In the genomic region with DNA sequence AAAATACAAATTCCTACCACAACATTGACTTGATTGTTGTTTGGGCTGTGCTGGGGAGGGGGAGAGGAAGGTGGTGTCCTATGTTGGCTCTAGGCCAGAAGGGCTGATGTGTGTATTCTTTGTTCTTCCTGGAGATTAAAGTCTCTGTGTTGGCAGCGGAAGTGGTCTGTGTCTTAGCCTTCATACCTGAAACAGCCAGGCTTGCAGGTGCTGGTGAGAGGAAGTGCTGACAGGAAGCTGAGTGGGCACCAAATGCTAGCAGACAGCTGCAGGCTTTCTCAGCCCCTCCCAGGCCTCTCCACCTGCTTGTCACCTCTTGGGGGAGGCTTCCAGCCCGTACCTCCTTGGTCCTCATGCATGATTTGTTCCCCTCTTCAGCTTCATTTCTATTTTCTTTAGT, we compare ENCODE assay signal across 12 mouse cellular contexts. TPM values are rescaled to one million over a fixed set of nuclear protein-coding genes. Genes with fewer than 3 reads are reported as not detected.
DNase-seq lines count a peak whose midpoint lies in the region; ATAC-seq lines count a peak whose summit lies in the region.
"Had no signal": no experiment of that assay in that cellular context is flagged by ENCODE, and none has a peak within 500 bp of the region (broad histone marks: within the 10 kb centered on the region; RNA-seq: fewer than 3 reads in every experiment).

No protein-coding gene starts in this region.

- H3K4me1 ChIP-seq in forebrain, embryonic 14.5 days (ENCODE audit: control insufficient read depth, insufficient read depth, low read length), result no peaks in the 10 kb centered on the region
- no peaks in the 10 kb centered on the region for H3K4me1 ChIP-seq in forebrain, embryonic 15.5 days

- no peaks in the 10 kb centered on the region for H3K36me3 ChIP-seq in forebrain, embryonic 14.5 days (ENCODE audit: control insufficient read depth, insufficient read depth, low read length)
- no peaks in the 10 kb centered on the region for H3K36me3 ChIP-seq in forebrain, embryonic 15.5 days

- H3K4me3 ChIP-seq in forebrain, embryonic 14.5 days (ENCODE audit: low read depth, low read length), result no peak overlapping the region
- no peak overlapping the region for H3K4me3 ChIP-seq in forebrain, embryonic 15.5 days

- no peak for ATAC-seq in forebrain, embryonic 14.5 days
- ATAC-seq in forebrain, embryonic 15.5 days (replicated peaks), result no peak
- peak; percentile 65 to 66 for ATAC-seq in hematopoietic stem cell, adult 5-6 weeks (replicated peaks in 1 of 2; ENCODE audit: insufficient read depth in 1 of 2, low FRiP score in 2 of 2, low TSS enrichment in 1 of 2, low read depth in 1 of 2, poor library complexity in 2 of 2, severe bottlenecking in 2 of 2)

- WGBS in forebrain, embryonic 14.5 days, result 70% methylated on average over 2 of the region's 2 CpGs
- WGBS in forebrain, embryonic 15.5 days, result 60% methylated on average over 2 of the region's 2 CpGs

- no peak overlapping the region for H3K4me2 ChIP-seq in forebrain, embryonic 14.5 days (ENCODE audit: low read length)
- no peak overlapping the region for H3K4me2 ChIP-seq in forebrain, embryonic 15.5 days (replicated peaks)

- no peaks in the 10 kb centered on the region for H3K27me3 ChIP-seq in forebrain, embryonic 14.5 days (replicated peaks; ENCODE audit: control insufficient read depth, insufficient read depth, low read length)
- H3K27me3 ChIP-seq in forebrain, embryonic 15.5 days, result no peaks in the 10 kb centered on the region

- H3K9ac ChIP-seq in forebrain, embryonic 14.5 days (ENCODE audit: low read length), result no peak overlapping the region
- no peak overlapping the region for H3K9ac ChIP-seq in forebrain, embryonic 15.5 days (replicated peaks)

- no peaks in the 10 kb centered on the region for H3K9me3 ChIP-seq in forebrain, embryonic 14.5 days (replicated peaks; ENCODE audit: control insufficient read depth, low read length)
- H3K9me3 ChIP-seq in forebrain, embryonic 15.5 days, result no peaks in the 10 kb centered on the region

- H3K27ac ChIP-seq in forebrain, embryonic 14.5 days (ENCODE audit: low read depth, low read length), result peak overlapping the region; percentile 10; the same call in 1 of the 2 replicates
- H3K27ac ChIP-seq in forebrain, embryonic 15.5 days (replicated peaks), result no peak overlapping the region
- H3K27ac ChIP-seq: kidney, postnatal 0 days had no signal

- no peak for DNase-seq in forebrain, embryonic 14.5 days (ENCODE audit: low spot score)
- DNase-seq in A20 (ENCODE audit: low read depth, low spot score), result peak; percentile 93
- peak; percentile 64 to 80 for DNase-seq in spleen, adult 18-20 months
- DNase-seq in layer of hippocampus, adult 9-10 months (ENCODE audit: low spot score), result no peak
- DNase-seq in embryo, embryonic 10 days (ENCODE audit: low spot score), result no peak
- no peak for DNase-seq in right cerebral cortex, adult 2 months (ENCODE audit: low spot score in 2 of 2)
- DNase-seq: cerebellum, postnatal 25 days; right cerebral cortex, postnatal 14 days had no signal

RNA-seq across cellular contexts. Expression of a gene that starts 6.8 kb away (rescaled TPM):
- polyA plus RNA-seq in forebrain, embryonic 14.5 days (2014; fragmentation: Nextera tagmentation; extraction: Ambion mirVana), result 1.7 and 2.7 TPM in 2 replicates
- 5.6 and 6.0 TPM in 2 replicates for polyA plus RNA-seq in forebrain, embryonic 15.5 days (2015; fragmentation: Nextera tagmentation; extraction: Ambion mirVana)
- 7.7 and 13.7 TPM in 2 replicates for total RNA-seq in hematopoietic stem cell, adult 5-6 weeks (2017)

RNA-seq across cellular contexts. Expression of a gene that starts 9.5 kb away (rescaled TPM):
- polyA plus RNA-seq in forebrain, embryonic 14.5 days (2014; fragmentation: Nextera tagmentation; extraction: Ambion mirVana), result 1.8 and 2.6 TPM in 2 replicates
- polyA plus RNA-seq in forebrain, embryonic 15.5 days (2015; fragmentation: Nextera tagmentation; extraction: Ambion mirVana), result 3.0 and 3.2 TPM in 2 replicates
- 23.1 and 29.7 TPM in 2 replicates for total RNA-seq in hematopoietic stem cell, adult 5-6 weeks (2017)

RNA-seq across cellular contexts. Expression of a gene that starts 14.7 kb away (rescaled TPM):
- 0.24 and 0.37 TPM in 2 replicates for polyA plus RNA-seq in forebrain, embryonic 14.5 days (2014; fragmentation: Nextera tagmentation; extraction: Ambion mirVana)
- polyA plus RNA-seq in forebrain, embryonic 15.5 days (2015; fragmentation: Nextera tagmentation; extraction: Ambion mirVana), result 1.3 and 2.3 TPM in 2 replicates
- total RNA-seq in hematopoietic stem cell, adult 5-6 weeks (2017), result 170 and 196 TPM in 2 replicates
- total RNA-seq: left cerebral cortex, postnatal 14 days had no signal

RNA-seq across cellular contexts. Expression of a gene that starts 30.5 kb away (rescaled TPM):
- polyA plus RNA-seq in forebrain, embryonic 14.5 days (2014; fragmentation: Nextera tagmentation; extraction: Ambion mirVana), result 160 and 179 TPM in 2 replicates
- 155 and 158 TPM in 2 replicates for polyA plus RNA-seq in forebrain, embryonic 15.5 days (2015; fragmentation: Nextera tagmentation; extraction: Ambion mirVana)
- 72.6 and 78.6 TPM in 2 replicates for total RNA-seq in hematopoietic stem cell, adult 5-6 weeks (2017)

RNA-seq across cellular contexts. Expression of a gene that starts 30.6 kb away (rescaled TPM):
- 64.4 and 67.6 TPM in 2 replicates for polyA plus RNA-seq in forebrain, embryonic 14.5 days (2014; fragmentation: Nextera tagmentation; extraction: Ambion mirVana)
- polyA plus RNA-seq in forebrain, embryonic 15.5 days (2015; fragmentation: Nextera tagmentation; extraction: Ambion mirVana), result 98.5 and 99.5 TPM in 2 replicates
- total RNA-seq in hematopoietic stem cell, adult 5-6 weeks (2017), result 199 and 281 TPM in 2 replicates

Comparison
In these comparisons a context has a peak if more than half of its experiments do, and no peak if none do; other contexts are left out.
1. ATAC-seq: peak in hematopoietic stem cell, adult 5-6 weeks (2 of 2); none in forebrain, embryonic 14.5 days (single experiment) and forebrain, embryonic 15.5 days (single experiment).
2. DNase-seq: peak in A20 (single experiment) and spleen, adult 18-20 months (2 of 2); none in forebrain, embryonic 14.5 days (single experiment), layer of hippocampus, adult 9-10 months (single experiment), embryo, embryonic 10 days (single experiment) and right cerebral cortex, adult 2 months (0 of 2).